Mouse (Mus musculus) small intestine, adult 2 months (tissue): Measurements from ENCODE around the gene Slc4a1.

ENCODE experiments used
- CTCF ChIP-seq: fragments of 200-500 bp; IDR thresholded peaks from 2 replicates; pipeline ENCODE4 v1.5.1; 2012; ENCODE audit warnings: low read depth, mild to moderate bottlenecking, control low read depth, inconsistent platforms, low read length, moderate library complexity, mixed read lengths; ENCODE audit not compliant: insufficient replicate concordance, insufficient read length; ENCODE audit errors: extremely low read depth
- POLR2A ChIP-seq: fragments of 200-500 bp; IDR thresholded peaks from 2 replicates; pipeline ENCODE4 v1.6.1; 2012; ENCODE audit warnings: low read depth, mild to moderate bottlenecking, control low read depth, inconsistent platforms, low read length, moderate library complexity

- peak; percentile 34; the same call in 1 of the 2 replicates for TF ChIP-seq CTCF
- no peak for TF ChIP-seq POLR2A
Observed at GRCm38 (mm10) chr11:102339624-102340023, 26.4 kb downstream of the Slc4a1 start.
